Mouse (Mus musculus): ENCODE data around the gene Stx6.
"Not testable (repeated sequence)": the region's sequence is repeated elsewhere in the genome, so short reads cannot be mapped to it uniquely, and the experiment has no call there.

The Stx6 gene

GRCm38 (mm10) chr1:155169935-155170334, 11.4 kb downstream of the Stx6 start:
- peak; percentile 67 for DNase-seq

GRCm38 (mm10) chr1:155172895-155173643, 14.6 kb downstream of the Stx6 start:
- DNase-seq = no peak

GRCm38 (mm10) chr1:155173644-155174016, 15.1 kb downstream of the Stx6 start:
- DNase-seq = not testable (repeated sequence)

- no peak for DNase-seq
These were observed 15.9 kb downstream of the Stx6 start for GRCm38 (mm10) chr1:155174424-155174823.

- no peak for DNase-seq
These were observed 19.8 kb downstream of the Stx6 start for GRCm38 (mm10) chr1:155178192-155178924.

- DNase-seq = no peak
These were observed 25.7 kb downstream of the Stx6 start for GRCm38 (mm10) chr1:155184191-155184590.

- DNase-seq = no peak
These were observed 30.1 kb downstream of the Stx6 start for GRCm38 (mm10) chr1:155188656-155189055.

- no peak for DNase-seq
These were observed 32.7 kb downstream of the Stx6 start for GRCm38 (mm10) chr1:155191219-155191618.

GRCm38 (mm10) chr1:155191671-155192070, 33.2 kb downstream of the Stx6 start:
- DNase-seq = no peak

- no peak for DNase-seq
These were observed 34.4 kb downstream of the Stx6 start for GRCm38 (mm10) chr1:155192805-155193368.

- DNase-seq = peak; percentile 79
These were observed 38.2 kb downstream of the Stx6 start for GRCm38 (mm10) chr1:155196691-155197090.

GRCm38 (mm10) chr1:155199522-155199921, 41.0 kb downstream of the Stx6 start:
- DNase-seq = no peak

- DNase-seq = no peak
These were observed 42.5 kb downstream of the Stx6 start for GRCm38 (mm10) chr1:155200967-155201366.

- DNase-seq = no peak
These were observed 42.9 kb downstream of the Stx6 start for GRCm38 (mm10) chr1:155201373-155201879.

- peak; percentile 52 for DNase-seq
These were observed 43.4 kb downstream of the Stx6 start for GRCm38 (mm10) chr1:155201914-155202313.

GRCm38 (mm10) chr1:155202472-155202871, 44.0 kb downstream of the Stx6 start:
- DNase-seq = no peak

GRCm38 (mm10) chr1:155203101-155203500, 44.6 kb downstream of the Stx6 start:
- DNase-seq = no peak

- no peak for DNase-seq
These were observed 45.4 kb downstream of the Stx6 start for GRCm38 (mm10) chr1:155203954-155204353.

GRCm38 (mm10) chr1:155204560-155205162, 46.1 kb downstream of the Stx6 start:
- no peak for DNase-seq

- DNase-seq = no peak
These were observed 46.8 kb downstream of the Stx6 start for GRCm38 (mm10) chr1:155205311-155205710.

GRCm38 (mm10) chr1:155205822-155206660, 47.5 kb downstream of the Stx6 start:
- DNase-seq = no peak

- DNase-seq = no peak
These were observed 49.3 kb downstream of the Stx6 start for GRCm38 (mm10) chr1:155207859-155208258.
